Mouse (Mus musculus) testis, adult 2 months (tissue): ENCODE results near the gene Capza1.

ENCODE experiments used
- CTCF ChIP-seq: fragments of 200-500 bp; IDR thresholded peaks from 2 replicates; pipeline ENCODE4 v1.5.1; 2012; ENCODE audit warnings: low read depth, mild to moderate bottlenecking, inconsistent platforms, low read length, moderate library complexity; ENCODE audit not compliant: control insufficient read depth, insufficient read depth, insufficient replicate concordance
- POLR2A ChIP-seq: fragments of 200-500 bp; IDR thresholded peaks from 2 replicates; pipeline ENCODE4 v1.6.1; 2012; ENCODE audit warnings: low read depth, mild to moderate bottlenecking, inconsistent platforms, low read length, moderate library complexity; ENCODE audit not compliant: control insufficient read depth

DNA sequence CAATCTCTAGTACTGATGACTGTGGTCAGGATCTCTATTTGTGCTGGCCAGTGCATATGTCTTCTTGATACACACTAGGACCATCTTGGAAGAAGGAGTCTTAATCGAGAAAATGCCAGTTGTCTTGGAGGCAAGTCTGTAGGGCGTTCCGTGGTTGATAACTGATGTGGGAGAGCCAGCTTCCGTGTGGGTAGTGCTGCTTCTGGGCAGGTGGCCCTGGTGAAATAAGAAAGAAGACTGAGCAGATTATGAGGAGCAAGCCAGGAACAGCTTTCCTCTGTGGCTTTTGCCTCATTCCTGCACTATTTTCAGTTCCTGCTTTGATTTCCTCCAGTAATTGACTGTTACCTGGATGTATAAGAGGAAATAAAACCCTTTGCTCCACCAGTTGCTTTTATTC is 41.1 kb upstream of the Capza1 start:
- TF ChIP-seq CTCF (no peak), POLR2A (no peak)
